Mouse (Mus musculus) limb, embryonic 14.5 days (tissue): ENCODE data around the gene Fam107b. TPM values are rescaled to one million over a fixed set of nuclear protein-coding genes. Genes with fewer than 3 reads are reported as not detected.

Experiments used
- ATAC-seq: fragments of 200-750 bp; cut with Nextera tagmentation; 2 replicates; pipeline ENCODE4 v1.8.0; 2017; ENCODE audit warnings: low read depth, moderate number of reproducible peaks, moderate TSS enrichment; ENCODE audit not compliant: low FRiP score
- DNase-seq: peaks from one replicate; pipeline ENCODE4 v3.0.0-alpha.2; 2015; ENCODE audit warnings: low spot score
- H3K27ac ChIP-seq: fragments of 300-500 bp; sonication (generic); replicated peaks from 2 replicates; pipeline ENCODE4 v1.5.1; 2014; ENCODE audit warnings: low read depth, mild to moderate bottlenecking, low read length, moderate library complexity, mixed read lengths
- H3K27me3 ChIP-seq: fragments of 300-500 bp; sonication (generic); 2 replicates; pipeline ENCODE4 v1.6.1; 2014; ENCODE audit warnings: low read length, mixed read lengths; ENCODE audit not compliant: control insufficient read depth, insufficient read depth
- H3K36me3 ChIP-seq: fragments of 300-500 bp; sonication (generic); 2 replicates; pipeline ENCODE4 v1.6.1; 2014; ENCODE audit warnings: mild to moderate bottlenecking, low read length, moderate library complexity, mixed read lengths; ENCODE audit not compliant: control insufficient read depth, insufficient read depth
- H3K4me1 ChIP-seq: fragments of 300-500 bp; sonication (generic); 2 replicates; pipeline ENCODE4 v1.6.1; 2014; ENCODE audit warnings: antibody characterized with exemption, low read length, mixed read lengths; ENCODE audit not compliant: control insufficient read depth, insufficient read depth
- H3K4me2 ChIP-seq: fragments of 300-500 bp; sonication (generic); replicated peaks from 2 replicates; pipeline ENCODE4 v1.6.1; 2014; ENCODE audit warnings: low read depth, mild to moderate bottlenecking, low read length, moderate library complexity; ENCODE audit not compliant: severe bottlenecking
- H3K4me3 ChIP-seq: fragments of 300-500 bp; sonication (generic); replicated peaks from 2 replicates; pipeline ENCODE4 v1.5.1; 2014; ENCODE audit warnings: low read length
- H3K9ac ChIP-seq: fragments of 300-500 bp; sonication (generic); 2 replicates; pipeline ENCODE4 v1.6.1; 2014; ENCODE audit warnings: mild to moderate bottlenecking, low read depth, low read length, moderate library complexity; ENCODE audit not compliant: severe bottlenecking
- H3K9me3 ChIP-seq: fragments of 300-500 bp; sonication (generic); 2 replicates; pipeline ENCODE4 v1.6.1; 2016; ENCODE audit warnings: low read length; ENCODE audit not compliant: control insufficient read depth
- POLR2A ChIP-seq: fragments of 200-500 bp; IDR thresholded peaks from 2 replicates; pipeline ENCODE4 v1.8.0; 2012; ENCODE audit warnings: inconsistent platforms, mild to moderate bottlenecking, moderate library complexity, borderline replicate concordance; ENCODE audit not compliant: insufficient read depth, insufficient read length; ENCODE audit errors: extremely low read depth
- WGBS: fragments of 180-500 bp; shearing (Covaris S2); extraction: QIAGEN DNeasy Blood & Tissue Kit; methylation state at CpG from one replicate; pipeline ENCODE4 v1.1.7; 2014; 5-methylcytosine and 5-hydroxymethylcytosine counted together
- polyA plus RNA-seq, 2 experiments: library from polyadenylated mRNA; depleted of rRNA in 1 of 2; stranded (reverse) in 1 of 2; unstranded in 1 of 2; fragments of >200 nt; fragmentation: Nextera tagmentation in 1 of 2; extraction: Ambion mirVana in 1 of 2; gene quantifications; 2 replicates each; pipeline versions ENCODE4 v1.2.1 to v1.2.3; 2012 to 2014

The Fam107b gene
- polyA plus RNA-seq, 2 experiments = 26.1 to 43.6 TPM

- no peak overlapping the region for H3K27ac ChIP-seq
- no peaks in the 10 kb centered on the region for H3K36me3 ChIP-seq
- WGBS = 89% methylated on average over 7 of the region's 7 CpGs
- no peaks in the 10 kb centered on the region for H3K4me1 ChIP-seq
- no peak overlapping the region for H3K4me3 ChIP-seq
- no peak overlapping the region for H3K4me2 ChIP-seq
- ATAC-seq (no peak), DNase-seq (no peak)
- no peaks in the 10 kb centered on the region for H3K27me3 ChIP-seq
- H3K9ac ChIP-seq = no peak overlapping the region
- no peaks in the 10 kb centered on the region for H3K9me3 ChIP-seq
- TF ChIP-seq POLR2A = no peak
These were observed 53.8 kb downstream of the Fam107b start for GRCm38 (mm10) chr2:3623981-3624584.

DNA sequence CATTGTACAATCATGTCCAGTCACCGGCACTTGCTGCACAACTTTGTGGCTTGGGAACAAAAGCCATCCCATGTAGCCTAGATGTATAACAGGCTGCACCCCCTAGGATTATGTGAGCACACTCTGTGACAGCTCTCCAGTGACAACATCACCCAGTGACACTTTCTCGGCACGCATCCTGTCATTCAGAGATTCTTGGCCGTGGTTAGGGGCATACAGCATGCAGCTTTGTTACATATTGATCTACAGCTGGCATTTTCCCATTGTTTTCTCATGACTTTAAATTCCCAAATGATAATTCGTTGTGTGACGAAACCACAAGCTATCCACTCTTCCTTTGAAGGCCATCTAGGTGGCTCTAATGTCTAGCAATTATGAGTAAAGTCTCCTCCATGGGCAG lies 58.8 kb downstream of the Fam107b start:
- 92% methylated on average over 6 of the region's 6 CpGs for WGBS
- TF ChIP-seq POLR2A = no peak

GRCm38 (mm10) chr2:3629741-3630140 lies 59.5 kb downstream of the Fam107b start:
- H3K4me1 ChIP-seq = no peaks in the 10 kb centered on the region
- no peak overlapping the region for H3K27ac ChIP-seq
- H3K4me2 ChIP-seq = no peak overlapping the region
- no peak overlapping the region for H3K9ac ChIP-seq
- no peak overlapping the region for H3K4me3 ChIP-seq
- H3K27me3 ChIP-seq = no peaks in the 10 kb centered on the region
- no peak for TF ChIP-seq POLR2A
- no peaks in the 10 kb centered on the region for H3K36me3 ChIP-seq
- no peaks in the 10 kb centered on the region for H3K9me3 ChIP-seq
- 82% methylated on average over 5 of the region's 5 CpGs for WGBS
- DNase-seq (no peak), ATAC-seq (no peak)

More for the DNA sequence above, 58.8 kb downstream of the Fam107b start:
- Histone ChIP-seq H3K27me3 (no peaks in the 10 kb centered on the region), H3K4me1 (no peaks in the 10 kb centered on the region), H3K4me3 (no peak overlapping the region), H3K9me3 (no peaks in the 10 kb centered on the region), H3K9ac (no peak overlapping the region), H3K27ac (no peak overlapping the region), H3K36me3 (no peaks in the 10 kb centered on the region), H3K4me2 (no peak overlapping the region)
- ATAC-seq (no peak), DNase-seq (no peak)

DNA sequence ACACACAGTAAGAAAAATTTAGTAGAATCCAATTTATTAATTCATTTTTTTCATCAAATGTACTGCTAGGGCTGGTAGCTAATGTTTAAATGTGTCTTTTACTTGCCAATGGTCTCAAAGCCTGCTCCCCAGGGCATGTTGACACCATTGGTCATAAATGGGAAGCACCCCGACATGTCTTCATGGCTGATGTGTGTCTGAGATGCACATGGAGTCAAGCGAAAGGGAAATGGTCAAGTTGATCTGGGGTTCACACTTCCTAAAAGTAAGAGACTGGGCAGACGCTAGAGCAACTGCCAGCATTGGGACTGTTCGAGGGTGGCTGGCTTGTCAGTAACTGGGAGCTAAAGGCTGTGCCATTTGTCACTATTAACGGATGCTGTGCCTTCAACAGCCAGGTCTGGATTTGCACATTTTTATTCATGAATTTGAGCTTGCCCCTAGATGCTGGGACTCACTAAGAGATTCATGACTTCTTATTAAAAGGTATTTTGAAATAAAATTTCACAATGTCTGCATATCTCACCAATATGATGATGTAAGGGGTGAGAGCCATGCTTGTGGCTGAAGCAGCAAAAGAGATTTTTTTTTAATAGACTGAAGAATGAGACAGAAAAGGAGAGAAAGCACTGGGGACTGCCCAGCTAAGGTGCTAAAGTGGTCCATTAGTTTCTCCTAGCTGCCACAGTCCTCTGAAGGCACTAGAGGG lies 60.6 kb downstream of the Fam107b start:
- no peaks in the 10 kb centered on the region for H3K36me3 ChIP-seq
- H3K4me1 ChIP-seq = no peaks in the 10 kb centered on the region
- no peaks in the 10 kb centered on the region for H3K9me3 ChIP-seq
- DNase-seq = no peak
- no peak for ATAC-seq
- no peak overlapping the region for H3K27ac ChIP-seq
- no peak overlapping the region for H3K4me3 ChIP-seq
- no peaks in the 10 kb centered on the region for H3K27me3 ChIP-seq
- no peak for TF ChIP-seq POLR2A
- no peak overlapping the region for H3K9ac ChIP-seq
- no peak overlapping the region for H3K4me2 ChIP-seq
- 79% methylated on average over 5 of the region's 5 CpGs for WGBS

DNA sequence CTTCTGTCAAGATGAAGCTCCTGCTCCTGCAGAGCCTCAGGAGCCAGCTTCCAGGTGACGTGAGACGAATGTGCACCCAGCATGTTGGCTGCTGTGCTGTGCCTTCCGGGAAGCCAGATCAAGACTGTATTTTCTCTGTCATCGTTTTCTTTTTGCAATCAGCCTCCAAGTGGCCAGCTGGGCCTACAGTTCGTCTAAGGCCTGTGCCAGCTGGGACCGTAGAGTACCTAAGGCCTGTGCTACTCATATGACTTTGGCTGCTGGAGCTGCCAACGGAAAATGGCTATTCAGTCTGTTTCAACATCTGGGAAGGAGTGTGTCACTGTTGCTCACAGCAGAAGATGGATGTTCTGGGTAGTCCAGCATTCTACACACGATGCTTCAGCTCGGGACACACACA lies 62.8 kb downstream of the Fam107b start:
- Histone ChIP-seq H3K4me2 (no peak overlapping the region), H3K4me3 (no peak overlapping the region), H3K4me1 (no peaks in the 10 kb centered on the region), H3K9ac (no peak overlapping the region), H3K27ac (no peak overlapping the region), H3K27me3 (no peaks in the 10 kb centered on the region), H3K9me3 (no peaks in the 10 kb centered on the region), H3K36me3 (no peaks in the 10 kb centered on the region)
- DNase-seq (peak; percentile 23), ATAC-seq (no peak)
- 74% methylated on average over 9 of the region's 9 CpGs for WGBS
- no peak for TF ChIP-seq POLR2A
